Mouse (Mus musculus) neural tube, embryonic 11.5 days (tissue): ENCODE data around the gene Nrp1. TPM values are rescaled to one million over a fixed set of nuclear protein-coding genes. Genes with fewer than 3 reads are reported as not detected.
A peak's percentile ranks its signal among the peaks of the same experiment; 100 is the strongest.

Experiments used
- ATAC-seq: fragments of 200-750 bp; cut with Nextera tagmentation; 2 replicates; pipeline ENCODE4 v1.8.0; 2017; ENCODE audit warnings: moderate number of reproducible peaks, mild to moderate bottlenecking, moderate TSS enrichment, moderate library complexity; ENCODE audit not compliant: insufficient read depth, low FRiP score, low TSS enrichment
- DNase-seq: peaks from one replicate; pipeline ENCODE4 v3.0.0-alpha.2; 2015; ENCODE audit warnings: low spot score
- H3K27ac ChIP-seq: fragments of 300-500 bp; sonication (generic); 2 replicates; pipeline ENCODE4 v1.5.1; 2014; ENCODE audit warnings: low read depth, mild to moderate bottlenecking, low read length
- H3K27me3 ChIP-seq: fragments of 300-500 bp; sonication (generic); 2 replicates; pipeline ENCODE4 v1.6.1; 2014; ENCODE audit warnings: mild to moderate bottlenecking, low read length, mixed read lengths; ENCODE audit not compliant: control insufficient read depth, insufficient read depth
- H3K36me3 ChIP-seq: fragments of 300-500 bp; sonication (generic); 2 replicates; pipeline ENCODE4 v1.6.1; 2014; ENCODE audit warnings: mild to moderate bottlenecking, low read length, moderate library complexity, mixed read lengths; ENCODE audit not compliant: control insufficient read depth, insufficient read depth
- H3K4me1 ChIP-seq: fragments of 300-500 bp; sonication (generic); 2 replicates; pipeline ENCODE4 v1.6.1; 2014; ENCODE audit warnings: low read length, mixed read lengths; ENCODE audit not compliant: control insufficient read depth, insufficient read depth
- H3K4me2 ChIP-seq: fragments of 300-500 bp; sonication (generic); 2 replicates; pipeline ENCODE4 v1.6.1; 2014; ENCODE audit warnings: low read depth, mild to moderate bottlenecking, moderate library complexity
- H3K4me3 ChIP-seq: fragments of 300-500 bp; sonication (generic); 2 replicates; pipeline ENCODE4 v1.5.1; 2014; ENCODE audit warnings: low read depth, low read length
- H3K9ac ChIP-seq: fragments of 300-500 bp; sonication (generic); 2 replicates; pipeline ENCODE4 v1.6.1; 2014; ENCODE audit warnings: mild to moderate bottlenecking, low read length
- H3K9me3 ChIP-seq: fragments of 300-500 bp; sonication (generic); 2 replicates; pipeline ENCODE4 v1.6.1; 2016; ENCODE audit warnings: low read length; ENCODE audit not compliant: control insufficient read depth
- WGBS: fragments of 180-500 bp; shearing (Covaris S2); extraction: QIAGEN DNeasy Blood & Tissue Kit; methylation state at CpG from one replicate; pipeline ENCODE4 v1.1.7; 2014; 5-methylcytosine and 5-hydroxymethylcytosine counted together
- polyA plus RNA-seq: library from polyadenylated mRNA; unstranded; fragments of >200 nt; fragmentation: Nextera tagmentation; extraction: Ambion mirVana; gene quantifications from 2 replicates; pipeline ENCODE4 v1.2.1, GENCODE M21; 2014

Gene Nrp1
- polyA plus RNA-seq, 1 experiment from 2014 or later, result 84.3 TPM

DNA sequence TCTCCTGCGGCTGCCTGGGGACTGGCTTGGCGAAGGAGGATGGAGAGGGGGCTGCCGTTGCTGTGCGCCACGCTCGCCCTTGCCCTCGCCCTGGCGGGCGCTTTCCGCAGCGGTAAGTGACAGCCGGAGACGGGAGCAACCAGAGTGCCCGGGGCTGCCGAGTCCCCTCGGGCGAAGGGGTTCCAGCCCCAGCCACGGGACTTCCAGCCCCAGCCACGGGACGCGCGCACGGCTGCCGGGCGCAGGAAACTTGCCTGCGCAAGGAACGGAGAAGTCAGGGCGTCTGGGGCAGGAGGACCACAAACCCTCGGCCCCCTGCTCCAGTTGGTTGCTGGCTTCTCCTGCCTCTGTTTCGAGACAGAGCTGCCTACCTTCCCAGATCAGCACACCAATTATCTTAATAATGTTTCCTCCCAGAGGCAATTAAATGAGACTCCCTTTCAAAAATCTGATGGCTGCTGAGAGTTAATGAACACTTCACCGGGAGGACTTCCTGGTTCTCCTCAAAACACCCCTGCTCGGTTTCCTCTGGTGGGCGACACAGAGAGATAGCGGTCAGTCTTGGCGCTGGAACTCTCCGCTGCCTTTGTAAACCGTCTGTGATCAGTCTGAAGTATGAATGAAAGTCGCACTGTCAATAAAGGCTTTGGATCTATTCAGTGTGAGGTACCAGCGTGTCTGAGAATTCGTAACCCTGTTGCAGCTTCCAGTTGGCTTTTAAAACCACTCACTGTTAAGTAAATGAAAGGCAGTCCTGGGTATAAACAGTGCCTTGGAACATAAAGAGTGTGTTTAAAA lies 1.3 kb downstream of the Nrp1 start:
- Histone ChIP-seq H3K9me3 (no peaks in the 10 kb centered on the region), H3K9ac (peak overlapping the region; percentile 88), H3K4me2 (peak overlapping the region; percentile 98), H3K4me1 (peaks cover 13% of the 10 kb centered on the region; the same call in 1 of the 2 replicates), H3K4me3 (peak overlapping the region; percentile 71), H3K36me3 (no peaks in the 10 kb centered on the region), H3K27ac (peak overlapping the region; percentile 90), H3K27me3 (no peaks in the 10 kb centered on the region)
- peak; percentile 68 for DNase-seq
- ATAC-seq, result peak; percentile 38
- WGBS, result 0% methylated on average over 40 of the region's 40 CpGs

DNA sequence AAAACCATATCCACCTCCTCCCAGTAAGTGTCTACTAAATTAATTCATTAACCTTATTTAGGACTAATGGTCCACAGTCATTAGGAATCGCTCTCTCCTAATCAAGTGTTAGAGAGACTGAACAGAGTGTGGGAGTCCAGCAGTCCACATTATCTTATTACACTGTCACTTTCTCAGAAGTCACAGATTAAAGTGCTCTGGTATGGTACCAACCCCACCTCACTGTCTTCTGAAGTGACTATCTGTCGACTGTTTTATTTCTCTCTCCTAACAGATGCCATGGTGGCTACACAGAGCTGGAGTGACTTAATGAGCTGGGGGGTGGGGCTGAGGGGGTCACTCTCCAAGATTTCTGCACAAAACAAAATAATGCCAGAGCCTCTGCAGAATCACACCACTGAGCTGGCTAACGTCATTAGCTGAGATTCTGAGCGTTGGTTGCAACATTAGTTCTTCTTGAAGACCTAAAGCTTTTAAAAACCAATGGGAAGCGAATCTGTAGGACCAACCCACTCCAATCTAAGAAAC lies 3.0 kb downstream of the Nrp1 start:
- H3K4me3 ChIP-seq, result peak overlapping the region; percentile 71
- H3K27me3 ChIP-seq, result no peaks in the 10 kb centered on the region
- no peak for DNase-seq
- peak overlapping the region; percentile 98 for H3K4me2 ChIP-seq
- no peak overlapping the region for H3K27ac ChIP-seq
- WGBS, result 37% methylated on average over 5 of the region's 5 CpGs
- no peak for ATAC-seq
- H3K9ac ChIP-seq, result 0 out of 2 replicates have a peak overlapping the region, but pooled peaks have one; percentile 0
- no peaks in the 10 kb centered on the region for H3K36me3 ChIP-seq
- no peaks in the 10 kb centered on the region for H3K9me3 ChIP-seq
- H3K4me1 ChIP-seq, result peaks cover 13% of the 10 kb centered on the region; the same call in 1 of the 2 replicates

DNA sequence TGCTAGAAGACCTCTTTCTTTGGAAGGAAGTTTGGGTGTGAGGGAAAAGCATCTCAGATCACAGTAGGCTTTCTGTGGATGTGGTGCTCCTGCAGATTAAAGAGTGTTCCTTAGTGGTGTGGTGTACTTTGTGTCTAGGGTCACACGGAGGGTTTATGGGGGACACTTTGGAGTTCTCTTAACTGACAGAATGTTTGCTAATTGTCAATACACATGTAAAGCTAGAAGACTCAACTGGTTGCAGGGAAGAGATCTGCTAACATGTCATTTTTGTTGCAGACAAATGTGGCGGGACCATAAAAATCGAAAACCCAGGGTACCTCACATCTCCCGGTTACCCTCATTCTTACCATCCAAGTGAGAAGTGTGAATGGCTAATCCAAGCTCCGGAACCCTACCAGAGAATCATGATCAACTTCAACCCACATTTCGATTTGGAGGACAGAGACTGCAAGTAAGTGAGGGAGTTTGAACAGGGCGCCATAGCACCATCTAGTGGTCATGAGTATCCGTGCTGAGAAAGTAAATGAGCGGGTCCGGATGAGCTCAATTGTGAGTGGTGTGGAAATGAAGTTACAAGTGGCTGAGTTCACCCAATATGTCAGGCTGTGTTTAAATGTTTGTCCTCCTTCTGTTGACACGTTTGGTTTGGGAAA lies 4.7 kb downstream of the Nrp1 start:
- H3K27me3 ChIP-seq, result no peaks in the 10 kb centered on the region
- H3K4me2 ChIP-seq, result peak overlapping the region; percentile 33
- H3K9ac ChIP-seq, result no peak overlapping the region
- peaks cover 16% of the 10 kb centered on the region for H3K4me1 ChIP-seq
- no peaks in the 10 kb centered on the region for H3K36me3 ChIP-seq
- DNase-seq, result peak; percentile 78
- no peak overlapping the region for H3K27ac ChIP-seq
- WGBS, result 12% methylated on average over 11 of the region's 11 CpGs
- 0 out of 2 replicates have a peak overlapping the region, but pooled peaks have one; percentile 0 for H3K4me3 ChIP-seq
- H3K9me3 ChIP-seq, result no peaks in the 10 kb centered on the region
- no peak for ATAC-seq

DNA sequence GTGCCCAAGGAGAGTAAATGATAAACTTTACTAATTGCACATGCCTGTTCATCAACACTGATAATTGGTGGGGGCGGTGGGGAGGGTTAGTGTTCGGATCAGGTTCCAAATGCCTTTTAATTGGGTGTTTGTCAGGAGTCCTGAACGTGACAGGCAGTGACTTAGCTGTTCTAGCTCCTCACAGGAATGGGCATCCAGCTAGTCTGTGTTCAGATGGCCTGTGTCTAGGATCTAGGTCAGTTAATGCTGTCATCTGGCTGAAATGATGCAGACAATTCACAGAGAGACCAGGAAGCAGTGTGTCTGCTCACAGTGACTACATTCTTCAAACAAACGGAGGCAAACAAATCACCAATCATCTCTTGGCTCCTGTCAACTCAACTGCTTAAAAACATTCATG lies 12.1 kb downstream of the Nrp1 start:
- H3K27ac ChIP-seq, result no peak overlapping the region
- H3K9ac ChIP-seq, result no peak overlapping the region
- H3K4me3 ChIP-seq, result no peak overlapping the region
- ATAC-seq (no peak), DNase-seq (no peak)
- peaks cover 7% of the 10 kb centered on the region; the same call in 1 of the 2 replicates for H3K4me1 ChIP-seq
- H3K36me3 ChIP-seq, result no peaks in the 10 kb centered on the region
- no peak overlapping the region for H3K4me2 ChIP-seq
- H3K9me3 ChIP-seq, result no peaks in the 10 kb centered on the region
- 76% methylated on average over 4 of the region's 4 CpGs for WGBS
- no peaks in the 10 kb centered on the region for H3K27me3 ChIP-seq

DNA sequence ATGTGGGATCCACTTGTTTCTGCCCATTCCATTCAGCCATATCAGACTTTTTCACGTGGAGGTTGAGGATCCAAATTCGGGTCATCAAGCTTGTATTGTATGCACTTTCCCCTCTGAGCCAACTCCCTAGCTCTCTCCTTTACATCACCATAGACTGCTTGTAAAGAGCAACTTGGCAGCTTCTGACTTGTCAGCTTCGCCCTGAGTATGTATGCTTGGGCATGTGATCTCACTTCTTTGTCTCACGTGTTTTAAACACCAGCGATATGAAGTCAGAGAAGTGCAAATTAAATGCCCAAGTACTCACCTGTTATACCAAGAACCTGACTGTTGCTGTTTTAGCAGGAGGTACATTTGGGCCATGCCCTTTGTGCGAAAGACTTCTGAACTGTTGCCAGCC lies 12.6 kb downstream of the Nrp1 start:
- Histone ChIP-seq H3K4me3 (no peak overlapping the region), H3K9me3 (no peaks in the 10 kb centered on the region), H3K27me3 (no peaks in the 10 kb centered on the region), H3K27ac (no peak overlapping the region), H3K36me3 (no peaks in the 10 kb centered on the region), H3K9ac (no peak overlapping the region), H3K4me2 (no peak overlapping the region), H3K4me1 (peaks cover 7% of the 10 kb centered on the region; the same call in 1 of the 2 replicates)
- ATAC-seq, result no peak
- 82% methylated on average over 6 of the region's 6 CpGs for WGBS
- DNase-seq, result no peak

DNA sequence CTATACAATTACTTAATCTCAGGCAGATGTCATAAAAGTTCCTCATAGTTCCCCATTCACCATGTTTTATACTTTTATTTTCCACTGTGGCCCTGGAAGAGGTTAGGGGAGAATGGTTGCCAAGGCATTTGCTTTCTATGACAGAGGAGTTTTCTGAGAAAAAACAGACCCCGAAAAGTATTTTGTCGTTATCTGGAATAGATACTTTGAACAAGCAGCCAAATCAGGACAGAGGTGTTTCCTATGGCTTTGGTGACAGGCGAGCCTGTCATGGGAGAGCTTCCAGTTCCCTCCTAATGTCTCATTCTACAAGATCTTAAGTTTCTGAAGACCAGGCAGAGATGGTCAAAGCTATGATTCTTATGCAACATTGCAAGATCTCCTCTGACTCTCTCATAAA lies 13.4 kb downstream of the Nrp1 start:
- no peak overlapping the region for H3K4me2 ChIP-seq
- no peaks in the 10 kb centered on the region for H3K9me3 ChIP-seq
- no peak overlapping the region for H3K27ac ChIP-seq
- DNase-seq, result no peak
- peaks cover 7% of the 10 kb centered on the region; the same call in 1 of the 2 replicates for H3K4me1 ChIP-seq
- H3K4me3 ChIP-seq, result no peak overlapping the region
- WGBS, result 87% methylated on average over 3 of the region's 3 CpGs
- ATAC-seq, result no peak
- H3K27me3 ChIP-seq, result no peaks in the 10 kb centered on the region
- H3K9ac ChIP-seq, result no peak overlapping the region
- no peaks in the 10 kb centered on the region for H3K36me3 ChIP-seq

DNA sequence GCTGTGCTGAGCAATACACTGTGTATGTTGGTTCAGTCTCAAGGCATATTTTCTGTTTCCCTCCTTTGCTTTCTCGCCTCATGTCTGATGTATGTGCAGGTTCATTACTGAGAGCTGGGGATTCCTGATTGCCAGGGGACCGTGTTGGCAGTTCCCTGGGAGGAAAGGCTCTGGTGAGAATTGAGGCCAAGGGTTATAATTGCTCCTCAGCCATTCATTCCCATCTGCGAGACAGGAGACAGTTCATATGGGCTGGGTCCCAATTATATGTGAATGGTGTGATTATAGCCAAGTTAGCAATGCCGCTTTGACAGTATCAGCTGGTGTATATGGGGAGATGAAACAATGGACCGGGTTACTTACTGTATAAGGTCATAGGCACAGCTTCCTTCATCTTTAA lies 14.3 kb downstream of the Nrp1 start:
- DNase-seq (no peak), ATAC-seq (no peak)
- peaks cover 2% of the 10 kb centered on the region; the same call in 1 of the 2 replicates for H3K4me1 ChIP-seq
- no peaks in the 10 kb centered on the region for H3K9me3 ChIP-seq
- no peak overlapping the region for H3K9ac ChIP-seq
- H3K27ac ChIP-seq, result no peak overlapping the region
- no peaks in the 10 kb centered on the region for H3K36me3 ChIP-seq
- WGBS, result 75% methylated on average over 5 of the region's 5 CpGs
- no peak overlapping the region for H3K4me2 ChIP-seq
- no peaks in the 10 kb centered on the region for H3K27me3 ChIP-seq
- H3K4me3 ChIP-seq, result no peak overlapping the region

DNA sequence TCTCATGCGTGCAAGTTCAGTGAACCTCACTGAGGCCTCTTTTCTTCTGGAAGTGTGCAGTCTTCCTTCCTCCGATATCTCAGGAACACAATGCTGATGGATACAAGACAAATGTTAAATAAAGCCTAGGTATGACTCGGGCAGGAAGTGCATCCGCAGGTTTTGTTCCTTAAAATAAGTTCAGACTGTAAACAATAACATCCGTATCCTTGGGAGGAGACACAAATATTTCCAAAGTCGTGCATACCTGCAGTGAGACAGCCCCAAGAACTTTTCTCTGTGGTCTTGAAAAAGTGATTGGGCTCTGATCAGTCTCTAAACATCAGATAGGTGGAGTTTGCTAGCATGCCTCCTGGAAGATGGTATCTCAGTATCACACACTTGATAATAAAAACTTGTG lies 15.0 kb downstream of the Nrp1 start:
- ATAC-seq, result no peak
- H3K27me3 ChIP-seq, result no peaks in the 10 kb centered on the region
- no peak overlapping the region for H3K9ac ChIP-seq
- no peak overlapping the region for H3K4me2 ChIP-seq
- no peaks in the 10 kb centered on the region for H3K4me1 ChIP-seq
- DNase-seq, result no peak
- H3K36me3 ChIP-seq, result no peaks in the 10 kb centered on the region
- H3K9me3 ChIP-seq, result no peaks in the 10 kb centered on the region
- no peak overlapping the region for H3K4me3 ChIP-seq
- WGBS, result 88% methylated on average over 6 of the region's 6 CpGs
- H3K27ac ChIP-seq, result no peak overlapping the region
